Mouse (Mus musculus) CD4-positive, CD25-positive, alpha-beta regulatory T cell (primary cell): ENCODE measurements around the gene Gm5108. TPM values are rescaled to one million over a fixed set of nuclear protein-coding genes. Genes with fewer than 3 reads are reported as not detected.

Experiments used
- polyA plus RNA-seq: library from polyadenylated mRNA; unstranded; fragments of 100-300 nt; shearing (Covaris generic); gene quantifications from one replicate; pipeline ENCODE4 v1.2.1, GENCODE M21; 2017

The Gm5108 gene
- not detected for polyA plus RNA-seq

DNA sequence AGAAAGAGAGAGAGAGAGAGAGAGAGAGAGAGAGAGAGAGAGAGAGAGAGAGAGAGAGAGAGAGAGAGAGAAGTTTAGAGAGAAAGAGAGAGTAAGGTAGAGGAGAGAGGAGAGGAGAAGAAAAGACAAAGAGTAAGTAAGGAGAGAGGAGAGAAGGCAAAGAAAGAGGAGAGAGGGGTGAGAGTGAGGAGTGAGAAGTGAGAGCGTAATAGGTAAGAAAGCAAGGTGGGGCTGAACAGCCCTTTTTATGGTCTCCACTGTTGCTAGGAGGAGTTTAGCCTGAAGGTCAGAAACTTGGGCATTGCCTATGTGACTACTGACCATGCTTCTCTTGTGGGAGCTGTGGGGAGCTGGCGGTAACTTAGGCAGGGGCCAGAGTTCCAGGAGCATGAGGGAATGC lies at the start of gene Gm5108:
TSS of gene Gm5108 (plus strand) at position 301 of the 400 bp plus-strand sequence.

DNA sequence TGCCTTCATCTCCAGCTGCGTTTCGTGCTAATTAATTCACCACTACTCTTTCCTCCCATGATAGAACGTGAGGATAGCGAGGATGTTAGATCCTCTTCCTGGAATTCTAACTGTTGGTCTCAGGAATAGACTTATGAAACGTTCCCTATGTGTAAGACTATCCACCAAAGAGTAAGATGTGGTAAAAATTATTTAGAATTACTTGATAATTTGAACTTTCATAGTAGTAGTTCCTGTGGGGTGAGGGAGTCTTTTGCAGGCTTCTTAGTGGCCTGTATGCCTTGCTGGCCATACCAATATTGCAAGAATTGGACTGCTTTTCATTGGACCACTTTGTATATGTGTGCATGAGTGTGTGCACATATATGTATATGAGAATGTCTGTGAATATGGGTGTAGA lies 4.9 kb downstream of the Gm5108 start, which contains the start of gene Gm21905:
TSS of gene Gm21905 (minus strand) at position 101 of the 400 bp plus-strand sequence.

Other genes with a start within 250 kb of the Gm5108 start
- 37.5 TPM for gene Atp8a1, start 94.2 kb upstream of the Gm5108 start, polyA plus RNA-seq
- gene Gm21905, start 4.8 kb downstream of the Gm5108 start, polyA plus RNA-seq: not detected
- gene Grxcr1, start 90.2 kb downstream of the Gm5108 start, polyA plus RNA-seq: not detected